Mouse (Mus musculus): ENCODE data around the gene Zbtb16. TPM values are rescaled to one million over a fixed set of nuclear protein-coding genes. Genes with fewer than 3 reads are reported as not detected.

The Zbtb16 gene
- total and polyA plus RNA-seq, 3 experiments: 0.04 to 0.72 TPM; not detected in 1

DNA sequence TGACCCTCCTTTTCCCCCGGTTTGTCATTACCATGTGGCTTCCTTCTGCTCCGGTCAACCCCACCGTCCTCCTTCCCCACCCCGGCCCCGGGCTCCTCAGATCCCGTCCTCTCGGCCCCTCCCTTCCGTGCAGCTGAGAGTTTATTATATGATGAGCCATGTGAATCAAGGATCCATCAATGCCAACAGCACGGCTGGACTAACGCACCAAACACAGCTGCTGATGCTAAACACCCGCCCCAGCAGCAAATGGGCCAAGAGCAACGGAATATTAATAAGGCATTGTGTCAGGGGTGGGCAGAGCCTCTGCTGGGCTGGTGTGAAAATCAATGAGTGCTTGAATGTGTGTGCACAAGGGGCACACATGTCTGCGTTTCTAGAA lies 173.0 kb downstream of the Zbtb16 start:
- H3K9me3 ChIP-seq (replicated peaks; ENCODE audit: insufficient read depth, low read length): no peaks in the 10 kb centered on the region
- H3K79me2 ChIP-seq (ENCODE audit: control insufficient read depth, insufficient read depth, low read length, poor library complexity): no peaks in the 10 kb centered on the region
- DNase-seq (ENCODE audit: low read depth, low spot score): no peak
- H3K9ac ChIP-seq (ENCODE audit: control insufficient read depth, low read depth, low read length, poor library complexity, severe bottlenecking): no peak overlapping the region
- H3K27me3 ChIP-seq (ENCODE audit: control insufficient read depth in 1 of 2, insufficient read depth in 2 of 2, low read length in 2 of 2): no peaks in the 10 kb centered on the region
- no peak overlapping the region for H3K4me3 ChIP-seq (ENCODE audit: control insufficient read depth in 1 of 2, insufficient read depth in 1 of 2, low read depth in 2 of 2, low read length in 2 of 2)
- no peaks in the 10 kb centered on the region for H3K4me1 ChIP-seq (ENCODE audit: control insufficient read depth in 1 of 2, insufficient read depth in 2 of 2, low read length in 2 of 2)
- H3K36me3 ChIP-seq (ENCODE audit: control insufficient read depth in 1 of 2, insufficient read depth in 2 of 2, low read length in 2 of 2): no peaks in the 10 kb centered on the region
- H3K27ac ChIP-seq (ENCODE audit: control insufficient read depth, low read depth, low read length): no peak overlapping the region
- no peak for TF ChIP-seq ELF1 (IDR thresholded peaks at IDR 0.05; ENCODE audit: low read depth, low read length)
- no peak for TF ChIP-seq NELFE (IDR thresholded peaks at IDR 0.05; ENCODE audit: low read depth, low read length)
- TF ChIP-seq TBP (IDR thresholded peaks at IDR 0.05; ENCODE audit: low read depth, low read length): no peak
- no peak for TF ChIP-seq ZC3H11A (IDR thresholded peaks at IDR 0.05; ENCODE audit: low read depth, low read length)
- TF ChIP-seq TAL1 (IDR thresholded peaks at IDR 0.05; ENCODE audit: low read length): no peak
- TF ChIP-seq POLR2A (IDR thresholded peaks at IDR 0.05; ENCODE audit: control insufficient read depth in 1 of 2, insufficient read depth in 1 of 2, low read depth in 1 of 2, low read length in 2 of 2, poor library complexity in 1 of 2): no peak
- no peak for TF ChIP-seq USF1 (IDR thresholded peaks at IDR 0.05; ENCODE audit: low read depth, low read length)
- no peak for TF ChIP-seq RAD21 (IDR thresholded peaks at IDR 0.05; ENCODE audit: low read depth, low read length)
- TF ChIP-seq ETS1 (IDR thresholded peaks at IDR 0.05; ENCODE audit: low read depth, low read length): no peak
- no peak for TF ChIP-seq USF2 (IDR thresholded peaks at IDR 0.05; ENCODE audit: borderline replicate concordance in 1 of 2, insufficient read depth in 1 of 2, low read depth in 1 of 2, low read length in 2 of 2)
- TF ChIP-seq MAX (IDR thresholded peaks at IDR 0.05; ENCODE audit: low read length): no peak
- TF ChIP-seq TCF12 (IDR thresholded peaks at IDR 0.05; ENCODE audit: low read depth, low read length): no peak
- TF ChIP-seq ZNF384 (IDR thresholded peaks at IDR 0.05; ENCODE audit: low read depth, low read length): no peak
- no peak for TF ChIP-seq RCOR1 (IDR thresholded peaks at IDR 0.05; ENCODE audit: low read depth, low read length)
- no peak for TF ChIP-seq SMC3 (IDR thresholded peaks at IDR 0.05; ENCODE audit: low read depth, low read length)
- no peak for TF ChIP-seq KAT2A (conservative IDR thresholded peaks at IDR 0.05; ENCODE audit: low read depth, low read length)
- no peak for TF ChIP-seq MYC (IDR thresholded peaks at IDR 0.05; ENCODE audit: low read depth, low read length)
- no peak for TF ChIP-seq MYB (IDR thresholded peaks at IDR 0.05; ENCODE audit: low read depth, low read length)
- TF ChIP-seq POLR2AphosphoS2 (IDR thresholded peaks at IDR 0.05; ENCODE audit: low read length): no peak
- no peak for TF ChIP-seq HCFC1 (IDR thresholded peaks at IDR 0.05; ENCODE audit: low read depth, low read length)

DNA sequence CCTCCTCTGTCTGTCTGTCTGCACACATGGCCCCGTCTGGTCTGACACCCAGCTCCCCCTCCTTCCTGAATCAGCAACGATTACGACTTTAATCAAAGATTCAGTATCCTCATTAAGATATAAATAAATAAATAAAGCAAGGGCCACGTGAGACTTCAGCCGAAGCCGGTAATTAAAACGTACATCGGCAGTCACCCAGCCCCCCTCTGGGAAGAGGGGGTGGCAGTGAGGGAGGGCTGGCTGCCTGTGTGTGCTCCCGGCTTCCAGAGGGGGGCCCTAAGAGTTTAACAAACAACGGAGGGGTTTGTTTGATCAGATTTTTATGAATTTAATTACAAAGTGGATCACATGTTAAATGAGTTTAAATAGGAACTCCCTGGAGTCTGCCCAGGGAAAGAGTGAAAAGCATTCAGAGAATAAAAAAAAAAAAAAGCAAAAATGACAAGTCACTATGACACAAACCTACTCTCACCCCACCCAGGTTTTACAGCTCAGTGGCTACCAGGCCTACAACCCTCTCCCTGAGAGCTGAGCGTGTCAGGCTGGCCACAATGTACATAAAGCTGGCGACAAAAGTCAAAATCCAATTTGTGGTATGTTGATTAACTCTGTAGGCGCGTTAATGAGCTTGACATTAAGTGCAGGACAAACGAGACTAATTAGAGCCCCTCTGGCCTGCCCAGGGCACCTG lies 173.5 kb downstream of the Zbtb16 start:
- Histone ChIP-seq H3K27ac (ENCODE audit: control insufficient read depth, low read depth, low read length) (no peak overlapping the region), H3K36me3 (ENCODE audit: control insufficient read depth in 1 of 2, insufficient read depth in 2 of 2, low read length in 2 of 2) (no peaks in the 10 kb centered on the region), H3K79me2 (ENCODE audit: control insufficient read depth, insufficient read depth, low read length, poor library complexity) (no peaks in the 10 kb centered on the region), H3K4me3 (ENCODE audit: control insufficient read depth in 1 of 2, insufficient read depth in 1 of 2, low read depth in 2 of 2, low read length in 2 of 2) (no peak overlapping the region), H3K4me1 (ENCODE audit: control insufficient read depth in 1 of 2, insufficient read depth in 2 of 2, low read length in 2 of 2) (no peaks in the 10 kb centered on the region), H3K9ac (ENCODE audit: control insufficient read depth, low read depth, low read length, poor library complexity, severe bottlenecking) (no peak overlapping the region), H3K9me3 (replicated peaks; ENCODE audit: insufficient read depth, low read length) (no peaks in the 10 kb centered on the region), H3K27me3 (ENCODE audit: control insufficient read depth in 1 of 2, insufficient read depth in 2 of 2, low read length in 2 of 2) (no peaks in the 10 kb centered on the region)
- TF ChIP-seq RAD21 (IDR thresholded peaks at IDR 0.05; ENCODE audit: low read depth, low read length): no peak
- TF ChIP-seq MXI1 (IDR thresholded peaks at IDR 0.05; ENCODE audit: low read depth, low read length): no peak
- no peak for TF ChIP-seq ZC3H11A (IDR thresholded peaks at IDR 0.05; ENCODE audit: low read depth, low read length)
- TF ChIP-seq ZKSCAN1 (IDR thresholded peaks at IDR 0.05; ENCODE audit: low read depth, low read length): no peak
- TF ChIP-seq NELFE (IDR thresholded peaks at IDR 0.05; ENCODE audit: low read depth, low read length): no peak
- no peak for DNase-seq (ENCODE audit: low read depth, low spot score)
